Mouse (Mus musculus) spleen, adult 18-20 months (tissue): ENCODE results near the gene Aox3.

Source experiments
- DNase-seq, 2 experiments: peaks; one replicate each; pipeline ENCODE4 v3.0.0; 2022; ENCODE audit warnings: mixed read lengths in 2 of 2

The Aox3 gene

DNA sequence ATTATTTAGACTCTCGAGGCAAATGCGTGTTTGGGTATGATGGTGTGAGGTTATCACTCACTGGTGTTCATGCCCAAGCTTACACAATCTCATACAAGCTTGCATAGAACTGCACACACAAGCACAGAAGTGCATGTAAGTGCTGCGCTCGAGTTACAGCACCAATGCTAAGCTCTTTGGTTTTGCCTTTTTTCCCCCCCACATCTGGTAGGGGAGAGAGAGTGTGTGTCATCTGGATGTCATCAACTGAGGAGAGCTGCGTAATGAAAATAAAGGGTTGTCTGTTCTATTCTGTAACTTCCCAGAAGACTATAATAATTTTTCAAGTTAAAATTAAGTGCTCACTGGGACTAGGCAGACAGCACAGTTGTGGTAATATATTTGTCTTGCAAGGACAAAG is 100.9 kb downstream of the Aox3 start:
- no peak for DNase-seq

- DNase-seq: no peak
Observed at GRCm38 (mm10) chr1:58215353-58215752, 102.4 kb downstream of the Aox3 start.

DNA sequence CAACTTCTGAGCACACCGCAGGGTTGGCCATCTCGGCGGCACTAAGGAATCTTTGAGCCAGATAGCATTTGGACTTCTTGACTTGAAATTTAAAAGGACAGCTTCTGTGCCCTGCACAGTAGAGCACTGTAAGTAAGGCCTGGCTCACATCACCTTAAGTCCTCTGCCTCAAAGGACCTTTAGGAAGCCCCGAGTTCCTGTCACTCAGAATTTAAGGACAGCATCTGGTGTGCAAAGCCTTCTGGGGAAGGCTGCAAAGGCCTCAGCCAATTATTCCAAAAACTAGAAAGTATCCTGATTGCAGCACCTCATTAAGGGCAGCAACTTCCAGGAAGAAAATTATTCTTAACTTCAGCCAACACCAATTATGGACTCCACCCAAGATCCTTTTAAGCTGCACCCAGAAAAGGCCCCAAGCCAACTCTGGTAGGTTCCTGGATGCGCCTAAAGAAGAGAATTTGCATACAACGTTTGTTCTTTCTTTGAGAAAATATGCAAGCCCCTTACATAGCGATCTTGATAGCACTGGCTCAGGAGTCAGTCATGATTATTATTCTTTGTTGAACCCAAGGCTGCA is 103.1 kb downstream of the Aox3 start:
- no peak for DNase-seq

DNA sequence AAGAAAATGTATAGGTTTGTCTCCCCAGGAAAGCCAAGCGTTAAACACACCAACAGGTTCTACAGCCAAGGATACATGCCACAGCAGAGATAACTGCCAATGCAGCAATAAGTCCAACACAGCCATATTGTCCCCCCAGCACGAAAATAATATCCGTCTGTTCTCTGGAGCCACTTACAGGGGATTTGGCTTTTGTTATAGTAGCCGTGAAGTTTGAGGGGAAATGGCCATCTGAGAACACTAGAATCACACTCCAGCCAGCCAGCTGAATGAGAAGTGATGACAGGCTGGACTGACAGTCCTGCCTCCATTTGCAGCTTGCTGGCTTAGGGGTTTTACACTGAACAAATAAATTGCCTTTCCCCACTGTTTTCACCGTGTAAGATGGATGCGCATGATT is 108.1 kb downstream of the Aox3 start:
- DNase-seq: no peak

DNA sequence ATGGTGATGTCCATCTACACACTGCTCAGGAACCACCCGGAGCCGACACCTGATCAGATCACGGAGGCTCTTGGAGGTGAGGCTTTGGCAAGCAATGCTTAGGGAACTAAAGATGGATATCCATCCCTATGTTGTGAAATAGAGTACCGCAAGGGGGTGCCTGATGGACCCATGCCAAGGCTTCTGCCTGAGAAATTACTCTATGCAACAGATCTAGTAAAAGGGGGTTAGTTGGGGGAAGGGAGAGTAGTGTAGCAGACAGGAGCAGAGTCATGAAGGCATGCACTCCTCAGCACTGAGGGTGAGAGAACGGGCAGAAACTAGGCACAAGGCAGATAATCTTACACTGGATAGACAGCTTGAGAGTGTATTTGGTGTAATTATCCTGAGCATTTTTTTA is 108.9 kb downstream of the Aox3 start:
- DNase-seq: no peak

DNA sequence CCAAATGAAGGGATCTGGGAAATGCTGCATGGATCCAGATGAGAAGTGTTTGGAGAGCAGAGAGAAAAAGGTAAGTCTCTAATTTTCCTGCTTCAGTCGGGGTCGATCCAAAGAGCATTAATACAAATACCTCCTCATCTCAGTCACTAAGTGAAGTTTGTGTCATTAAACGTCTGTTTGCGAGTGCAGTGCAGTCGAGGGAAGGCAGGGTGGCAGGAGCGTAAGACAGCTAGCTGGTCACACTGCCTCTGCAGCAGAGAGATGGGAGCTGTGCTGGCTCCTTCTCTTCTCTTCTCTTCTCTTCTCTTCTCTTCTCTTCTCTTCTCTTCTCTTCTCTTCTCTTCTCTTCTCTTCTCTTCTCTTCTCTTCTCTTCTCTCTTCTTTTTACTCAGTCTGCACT is 115.2 kb downstream of the Aox3 start:
- no peak for DNase-seq

DNA sequence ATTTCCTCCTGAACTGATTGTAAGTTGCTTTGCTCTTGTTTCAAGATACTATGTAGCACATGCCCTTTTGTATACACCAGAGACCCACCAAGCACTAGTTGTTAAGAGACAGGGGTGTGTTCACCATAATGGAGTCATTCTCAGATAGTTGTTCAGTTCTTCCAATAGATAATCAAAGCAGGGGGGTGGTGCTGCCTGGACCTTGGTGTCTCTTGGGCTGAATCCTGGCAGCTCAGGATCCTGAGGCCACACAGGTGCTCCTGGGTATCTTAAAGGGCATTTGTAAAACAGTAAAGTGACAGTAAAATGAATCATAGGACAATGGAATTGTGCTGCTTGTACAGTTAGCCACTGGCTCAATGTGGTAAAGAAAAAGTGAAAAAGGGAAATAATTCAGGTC is 116.0 kb downstream of the Aox3 start:
- DNase-seq: no peak

DNA sequence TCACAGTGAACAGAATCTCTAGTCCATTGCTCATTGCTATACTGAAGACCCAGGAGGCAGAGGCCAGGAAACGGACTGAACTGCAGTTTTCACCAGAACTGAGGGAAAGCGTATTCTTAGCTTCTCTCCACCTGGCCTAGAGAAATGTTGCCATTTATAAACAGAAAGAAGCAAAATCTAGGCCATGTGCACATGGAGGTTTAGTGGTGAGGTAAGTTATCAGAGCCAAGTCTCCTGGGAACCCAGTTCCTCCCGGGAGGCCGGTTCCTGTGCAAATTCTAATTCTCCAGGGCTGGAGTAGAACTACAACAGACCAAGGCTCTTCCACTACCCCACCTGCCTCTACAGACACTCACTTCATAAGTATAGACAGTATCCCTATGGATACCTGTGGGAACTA is 116.8 kb downstream of the Aox3 start:
- no peak for DNase-seq

DNA sequence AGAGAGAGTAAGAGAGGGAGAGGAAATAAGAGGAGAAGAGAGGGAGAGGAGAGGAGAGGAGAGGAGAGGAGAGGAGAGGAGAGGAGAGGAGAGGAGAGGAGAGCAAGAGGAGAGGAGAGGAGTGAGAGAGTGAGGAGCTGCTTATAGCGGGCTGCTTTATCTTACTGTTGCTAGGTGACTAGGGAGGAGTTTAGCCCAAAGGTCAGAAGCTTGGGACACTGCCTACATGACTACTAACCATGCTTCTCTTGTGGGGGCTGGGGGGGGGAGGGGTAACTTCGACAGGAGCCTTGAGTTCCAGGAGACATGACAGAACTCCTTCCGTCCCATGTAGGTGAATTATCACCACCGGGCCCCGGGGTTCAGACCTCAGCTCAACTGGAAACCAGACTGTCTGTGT is 117.6 kb downstream of the Aox3 start:
- DNase-seq: no peak

DNA sequence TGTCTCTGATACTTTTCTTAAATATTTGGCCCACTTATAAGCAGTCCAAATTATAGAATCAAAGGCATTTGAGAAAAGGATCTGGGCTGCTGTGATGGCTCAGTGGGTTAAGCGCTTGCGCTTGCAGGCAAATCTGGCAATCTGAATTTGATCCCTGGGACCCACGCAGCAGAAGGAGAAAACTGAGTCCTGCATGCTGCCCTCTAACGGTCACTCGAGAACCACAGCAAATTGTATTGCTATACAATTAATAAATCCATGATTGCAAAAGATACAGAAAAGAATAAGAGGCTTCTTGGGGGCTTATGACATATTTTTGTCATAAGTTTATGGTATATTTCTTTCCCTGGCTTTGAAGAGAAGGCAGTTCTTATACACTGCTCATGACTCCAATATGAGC is 122.5 kb downstream of the Aox3 start:
- DNase-seq: no peak

GRCm38 (mm10) chr1:58237527-58238299 is 124.8 kb downstream of the Aox3 start:
- no peak for DNase-seq

GRCm38 (mm10) chr1:58238440-58238839 is 125.5 kb downstream of the Aox3 start:
- no peak for DNase-seq

GRCm38 (mm10) chr1:58238961-58239360 is 126.0 kb downstream of the Aox3 start:
- no peak for DNase-seq

- DNase-seq: no peak
Observed at GRCm38 (mm10) chr1:58240347-58240746, 127.4 kb downstream of the Aox3 start.

GRCm38 (mm10) chr1:58244487-58244886 is 131.6 kb downstream of the Aox3 start:
- DNase-seq: no peak

- no peak for DNase-seq
Observed at GRCm38 (mm10) chr1:58248518-58248917, 135.6 kb downstream of the Aox3 start.
